Mouse (Mus musculus): ENCODE measurements at regions not wholly inside any gene's neighbourhood (a gene's known extent, or its start where the extent isn't known, plus 50 kb on each side); places are given as distances from the start of the nearest gene placed in this dataset.

- DNase-seq: no peak
Measured at GRCm38 (mm10) chr3:101524905-101525304, 79.6 kb downstream of the Atp1a1 start.

GRCm38 (mm10) chr3:101524444-101524843 is 80.0 kb downstream of the Atp1a1 start:
- no peak for DNase-seq

GRCm38 (mm10) chr3:101523239-101523638 is 81.2 kb downstream of the Atp1a1 start:
- no peak for DNase-seq

- peak; percentile 74 for DNase-seq
Measured at GRCm38 (mm10) chr3:101522246-101522920, 82.1 kb downstream of the Atp1a1 start.

GRCm38 (mm10) chr3:101521155-101521554 is 83.3 kb downstream of the Atp1a1 start:
- DNase-seq: no peak

GRCm38 (mm10) chr3:101520115-101520514 is 84.4 kb downstream of the Atp1a1 start:
- DNase-seq: no peak

- DNase-seq: no peak
Measured at GRCm38 (mm10) chr3:101519551-101519950, 84.9 kb downstream of the Atp1a1 start.

- peak; percentile 67 for DNase-seq
Measured at GRCm38 (mm10) chr3:101518810-101519209, 85.7 kb downstream of the Atp1a1 start.

GRCm38 (mm10) chr3:101517547-101517946 is 86.9 kb downstream of the Atp1a1 start:
- DNase-seq: no peak

- peak; percentile 97 for DNase-seq
Measured at GRCm38 (mm10) chr3:101516781-101517499, 87.5 kb downstream of the Atp1a1 start.

- DNase-seq: no peak
Measured at GRCm38 (mm10) chr3:101515566-101515965, 88.9 kb downstream of the Atp1a1 start.

- peak; percentile 91 for DNase-seq
Measured at GRCm38 (mm10) chr3:101513611-101514311, 90.7 kb downstream of the Atp1a1 start.

All from kidney, adult 11 months (tissue).